Mouse (Mus musculus) skeletal muscle tissue, adult 2 months (tissue): ENCODE data around the gene Umad1.

ENCODE experiments used
- DNase-seq: peaks from one replicate; pipeline ENCODE4 v3.0.0-alpha.2; 2012; ENCODE audit warnings: low read depth, low spot score

The Umad1 gene

GRCm38 (mm10) chr6:8416802-8417569 lies 157.9 kb downstream of the Umad1 start:
- no peak for DNase-seq

GRCm38 (mm10) chr6:8419485-8420186 lies 160.5 kb downstream of the Umad1 start:
- peak; percentile 17 for DNase-seq

GRCm38 (mm10) chr6:8420187-8420503 lies 161.1 kb downstream of the Umad1 start:
- no peak for DNase-seq

- DNase-seq = no peak
Measured at GRCm38 (mm10) chr6:8421421-8421820, 162.3 kb downstream of the Umad1 start.

GRCm38 (mm10) chr6:8421959-8422581 lies 163.0 kb downstream of the Umad1 start:
- DNase-seq = peak; percentile 31

GRCm38 (mm10) chr6:8423142-8423541 lies 164.1 kb downstream of the Umad1 start:
- DNase-seq = no peak

GRCm38 (mm10) chr6:8427692-8428091 lies 168.6 kb downstream of the Umad1 start:
- no peak for DNase-seq

GRCm38 (mm10) chr6:8430610-8431234 lies 171.6 kb downstream of the Umad1 start:
- DNase-seq = no peak

- DNase-seq = no peak
Measured at GRCm38 (mm10) chr6:8433179-8433578, 174.1 kb downstream of the Umad1 start.

GRCm38 (mm10) chr6:8437937-8438336 lies 178.8 kb downstream of the Umad1 start:
- no peak for DNase-seq

GRCm38 (mm10) chr6:8441814-8442213 lies 182.7 kb downstream of the Umad1 start:
- DNase-seq = no peak

- DNase-seq = peak; percentile 62
Measured at GRCm38 (mm10) chr6:8446786-8447185, 187.7 kb downstream of the Umad1 start.

- DNase-seq = no peak
Measured at GRCm38 (mm10) chr6:8455599-8455998, 196.5 kb downstream of the Umad1 start.

- no peak for DNase-seq
Measured at GRCm38 (mm10) chr6:8458596-8458995, 199.5 kb downstream of the Umad1 start.

- no peak for DNase-seq
Measured at GRCm38 (mm10) chr6:8462447-8462846, 203.4 kb downstream of the Umad1 start.

GRCm38 (mm10) chr6:8465388-8465787 lies 206.3 kb downstream of the Umad1 start:
- no peak for DNase-seq

- no peak for DNase-seq
Measured at GRCm38 (mm10) chr6:8465985-8466384, 206.9 kb downstream of the Umad1 start.

GRCm38 (mm10) chr6:8467667-8468337 lies 208.7 kb downstream of the Umad1 start:
- no peak for DNase-seq

- no peak for DNase-seq
Measured at GRCm38 (mm10) chr6:8469918-8470317, 210.8 kb downstream of the Umad1 start.

- no peak for DNase-seq
Measured at GRCm38 (mm10) chr6:8472125-8472524, 213.0 kb downstream of the Umad1 start.

- peak; percentile 59 for DNase-seq
Measured at GRCm38 (mm10) chr6:8472915-8473314, 213.8 kb downstream of the Umad1 start.

GRCm38 (mm10) chr6:8473498-8473897 lies 214.4 kb downstream of the Umad1 start:
- peak; percentile 32 for DNase-seq
